Mouse (Mus musculus) T-cell, adult 2 months (primary cell): ENCODE results near the gene Rsph1.
A peak's percentile ranks its signal among the peaks of the same experiment; 100 is the strongest.

Experiments
- DNase-seq: peaks from one replicate; pipeline ENCODE4 v3.0.0; 2022; ENCODE audit warnings: low spot score

Gene Rsph1

DNA sequence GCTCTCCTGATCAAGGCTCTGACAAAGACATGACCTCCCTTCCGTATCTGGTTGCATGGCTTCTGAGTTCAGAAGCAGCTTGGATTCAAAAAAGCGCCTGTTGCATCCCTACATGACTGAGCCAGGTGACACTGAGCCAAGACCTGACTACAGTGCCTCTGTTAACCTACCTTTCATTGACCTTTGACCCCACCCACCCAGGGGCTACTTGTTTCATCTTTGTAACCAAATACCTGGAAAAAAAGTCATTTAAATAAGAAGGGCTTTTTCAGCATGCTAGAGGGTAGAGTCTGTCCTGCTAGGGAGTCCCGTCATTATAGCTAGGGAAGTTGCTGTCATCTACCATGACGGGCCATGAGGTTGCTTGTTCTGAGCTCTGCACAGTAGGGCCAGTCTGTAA lies 26.2 kb upstream of the Rsph1 start:
- DNase-seq, result no peak

DNA sequence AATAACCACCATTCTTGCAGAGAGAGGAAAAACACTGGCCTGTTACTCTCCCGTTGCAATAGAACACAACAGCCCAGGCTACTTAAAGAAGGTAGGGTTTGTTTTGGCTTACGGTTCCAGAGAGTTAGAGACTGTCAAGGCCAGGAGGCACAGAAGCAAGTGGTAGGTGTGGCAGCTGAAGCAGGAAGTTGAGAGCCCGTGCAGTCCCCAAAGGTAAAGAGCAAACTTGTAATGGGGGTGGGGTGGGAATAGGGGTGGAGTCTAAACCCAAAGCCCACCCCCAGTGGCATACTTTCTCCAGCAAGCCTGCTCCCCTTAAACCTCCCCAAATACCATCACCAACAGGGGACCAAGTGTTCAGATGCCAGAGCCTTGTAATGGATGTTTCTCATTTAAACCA lies 23.6 kb upstream of the Rsph1 start:
- no peak for DNase-seq

DNA sequence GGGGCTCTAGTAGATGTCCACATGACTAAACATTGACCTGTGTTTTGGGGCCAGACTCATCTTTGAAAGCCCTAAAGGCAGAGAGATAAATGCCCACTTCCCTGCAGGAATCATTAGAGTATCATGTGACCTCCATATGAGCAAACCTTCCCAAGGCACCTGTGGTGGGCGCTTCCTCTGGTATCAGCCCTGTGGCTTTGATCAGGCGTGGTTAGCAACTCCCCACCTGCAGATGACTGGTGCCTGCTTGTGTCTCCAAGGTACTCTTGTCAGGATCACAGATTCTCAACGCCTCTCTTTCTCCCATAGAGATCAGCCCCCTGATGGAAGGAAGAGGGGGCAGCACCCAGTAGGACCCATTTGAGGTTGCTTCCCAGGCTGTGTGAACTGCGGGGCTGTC lies 22.8 kb upstream of the Rsph1 start:
- DNase-seq, result no peak

DNA sequence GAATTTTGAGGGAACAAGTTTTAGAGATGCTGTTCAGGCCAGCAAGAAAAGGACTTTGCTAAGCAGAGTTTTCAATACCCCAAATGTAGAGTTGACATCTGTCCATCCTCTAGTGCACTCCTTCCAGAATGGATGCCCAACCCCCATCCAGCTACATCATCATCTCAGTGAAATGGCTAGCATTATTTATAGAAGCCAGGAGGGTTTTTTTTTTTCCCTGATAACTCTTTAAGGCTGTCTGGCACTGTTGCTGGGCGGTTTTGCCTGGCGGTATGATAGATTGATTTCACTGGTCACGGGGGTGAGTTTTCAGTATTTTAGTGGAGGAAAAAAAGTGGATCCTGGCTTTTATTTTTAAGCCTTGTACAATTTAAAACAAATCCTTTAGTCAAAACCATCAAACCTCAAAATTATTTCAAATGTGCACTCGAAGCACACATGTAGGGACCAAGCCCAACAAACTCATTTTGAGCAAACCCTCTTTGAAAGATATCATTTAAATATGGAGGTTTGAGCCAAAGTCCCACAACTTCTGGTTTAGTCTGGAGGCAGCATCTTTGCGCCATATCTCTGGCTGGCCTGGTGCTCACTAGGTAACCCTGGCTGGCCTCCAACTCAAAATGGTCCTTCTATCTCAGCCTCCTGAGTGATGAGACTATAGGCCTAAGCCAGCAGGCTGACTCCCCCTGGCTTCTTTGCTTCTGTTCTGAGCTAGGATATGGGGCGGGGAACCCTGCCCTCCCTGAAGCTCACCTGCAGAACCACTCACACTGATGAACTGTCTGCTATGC lies 21.4 kb upstream of the Rsph1 start:
- no peak for DNase-seq

DNA sequence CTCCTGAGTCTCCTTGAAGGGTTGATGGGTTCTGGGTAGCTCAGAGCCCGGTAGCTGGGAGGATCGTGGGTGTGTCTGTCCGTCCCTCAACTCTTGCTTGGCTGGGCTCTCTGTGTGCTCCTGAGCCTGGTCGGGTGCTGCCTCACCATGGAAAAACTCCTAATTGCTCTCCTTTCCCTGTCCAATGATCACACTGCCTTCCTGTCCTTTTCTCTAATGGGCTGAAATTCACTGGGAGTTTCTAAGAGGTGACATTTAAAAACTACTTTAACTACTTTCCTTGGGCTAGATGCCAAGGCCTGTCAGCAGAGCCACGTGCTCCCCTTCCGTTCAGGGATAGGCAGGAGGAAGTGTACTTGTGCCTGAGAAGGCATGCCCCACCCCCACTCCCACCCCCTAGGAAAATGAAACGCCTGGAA lies 20.3 kb upstream of the Rsph1 start:
- no peak for DNase-seq

DNA sequence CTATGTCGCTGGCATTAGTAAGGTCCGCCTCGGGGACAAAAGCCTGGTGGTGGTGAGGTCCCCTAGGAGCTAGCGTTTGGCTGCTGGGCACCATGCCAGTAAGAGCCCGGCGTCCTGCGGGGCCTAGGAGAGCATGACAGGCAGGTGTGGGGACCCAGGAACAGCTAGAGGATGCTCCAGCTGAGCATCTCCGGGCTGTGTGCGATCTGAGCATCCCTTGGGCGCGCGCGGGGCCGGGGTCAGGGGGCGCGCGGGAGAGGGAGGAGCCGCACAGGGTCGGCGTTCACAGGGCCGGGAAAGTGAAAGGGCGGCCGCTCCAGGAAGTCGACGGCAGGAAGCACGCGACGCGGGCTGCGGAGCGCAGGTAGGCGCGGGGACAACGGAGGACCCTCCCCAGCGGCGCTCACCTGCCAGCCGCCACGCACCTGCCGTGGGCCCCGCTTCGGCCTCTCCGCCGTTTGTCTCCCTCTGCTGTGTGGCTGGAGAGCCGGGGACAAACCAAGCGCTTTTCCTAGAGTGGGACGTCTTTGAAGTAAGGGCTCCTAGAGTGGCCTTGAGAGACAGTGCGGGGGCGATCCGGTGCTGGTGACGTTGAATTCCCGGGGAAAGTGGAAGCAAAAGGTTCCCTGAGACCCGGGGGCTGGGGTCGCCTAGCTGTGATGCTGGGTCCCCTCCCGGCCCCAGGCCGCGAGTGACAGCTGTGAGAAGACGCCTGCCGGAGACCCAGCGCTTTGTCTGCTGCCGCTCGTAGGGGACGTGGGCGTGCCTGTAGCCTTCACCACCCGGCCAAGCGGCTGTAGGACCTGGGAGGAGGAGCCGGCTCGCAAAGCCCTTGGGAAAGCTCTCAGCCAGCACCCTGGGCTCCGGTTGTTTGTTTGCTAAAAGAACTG lies 19.0 kb upstream of the Rsph1 start:
- peak; percentile 84 for DNase-seq

DNA sequence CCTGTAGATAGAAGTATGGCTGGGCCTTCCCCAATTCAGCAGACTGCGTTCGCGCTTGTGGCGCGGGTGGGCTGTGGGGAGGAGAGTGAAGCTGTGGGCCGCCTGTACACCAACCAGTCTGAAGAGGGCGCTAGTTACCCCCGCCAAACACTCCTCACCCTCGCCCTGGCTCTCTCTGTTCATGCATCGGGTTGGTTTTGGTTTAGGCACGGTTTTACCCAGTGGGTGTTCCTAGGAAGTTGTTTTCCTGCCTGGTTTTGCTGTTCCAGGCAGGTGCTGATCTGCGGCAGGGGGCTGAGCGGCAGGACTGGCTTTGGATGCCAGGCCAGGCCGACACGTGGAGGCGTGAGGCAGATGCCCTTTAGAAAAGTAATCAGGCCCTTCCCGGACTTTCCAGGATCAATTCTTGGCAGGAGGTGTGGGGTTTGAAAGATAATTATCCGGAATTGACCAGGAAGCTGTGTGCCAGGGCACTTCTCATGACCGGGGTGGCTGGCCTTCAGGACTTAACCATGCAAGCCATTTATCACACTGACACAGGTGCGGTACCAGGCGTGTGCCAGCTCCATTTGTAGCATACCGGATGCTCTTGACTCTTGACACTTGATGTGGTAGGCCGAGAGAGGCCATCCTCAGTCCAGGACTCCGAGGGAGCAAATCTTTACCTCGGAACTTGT lies 18.2 kb upstream of the Rsph1 start:
- DNase-seq, result peak; percentile 82

DNA sequence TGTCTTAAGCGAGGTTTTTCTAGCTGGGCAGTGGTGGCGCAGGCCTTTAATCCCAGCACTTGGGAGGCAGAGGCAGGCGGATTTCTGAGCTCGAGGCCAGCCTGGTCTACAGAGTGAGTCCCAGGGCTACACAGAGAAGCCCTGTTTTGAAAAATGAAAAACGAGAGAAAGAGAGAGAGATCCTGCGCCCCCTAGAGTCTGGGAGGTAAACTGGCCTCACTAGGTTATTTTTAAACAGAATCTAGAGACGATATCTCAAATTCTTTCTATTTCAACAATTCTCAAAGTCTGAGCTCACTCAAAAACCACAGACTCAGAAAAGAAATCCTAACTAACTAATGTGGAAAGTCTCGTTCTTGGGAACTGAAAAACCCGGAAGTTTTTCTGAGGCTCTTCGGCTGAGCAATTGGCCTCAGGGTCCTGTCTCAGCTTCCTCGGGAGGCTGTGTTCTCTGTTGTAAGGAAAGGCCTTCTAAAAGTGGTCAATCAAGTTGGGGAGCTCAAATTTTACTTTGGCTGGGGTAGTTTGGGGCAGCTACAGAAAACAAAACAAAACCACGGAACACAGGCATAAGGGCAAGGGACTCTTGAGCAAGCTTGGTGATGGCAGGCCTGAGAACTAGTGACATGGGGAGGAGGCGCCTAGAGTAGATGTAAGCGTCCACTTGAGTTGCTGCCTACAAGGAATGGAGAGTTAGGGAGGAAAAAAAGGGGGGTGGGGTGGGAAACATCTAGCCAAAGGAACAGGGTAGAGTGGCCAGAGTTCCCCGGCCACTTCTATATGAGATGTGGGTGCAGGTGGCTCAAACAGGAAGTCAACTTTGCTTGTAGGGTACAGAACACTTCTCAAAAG lies 17.4 kb upstream of the Rsph1 start:
- DNase-seq, result peak; percentile 69

DNA sequence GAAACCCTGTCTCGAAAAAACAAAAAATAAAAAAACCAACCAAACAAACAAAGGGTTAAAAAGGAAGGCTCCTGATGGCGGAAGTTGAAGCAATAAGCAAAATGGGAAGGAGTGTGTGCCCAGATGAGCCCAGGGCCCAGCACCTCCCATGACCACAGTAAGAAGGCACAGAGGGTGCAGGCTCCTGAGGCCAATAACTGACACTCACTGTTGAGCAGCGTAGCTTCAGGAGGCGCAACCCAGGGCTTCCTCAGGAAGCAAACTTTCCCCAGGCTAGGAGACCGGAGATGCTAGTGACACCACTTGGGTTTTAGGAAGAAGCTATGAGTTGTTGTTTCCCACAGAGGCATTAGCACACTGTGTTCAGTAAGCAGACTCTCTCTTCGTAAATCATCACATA lies 13.7 kb upstream of the Rsph1 start:
- DNase-seq, result no peak

DNA sequence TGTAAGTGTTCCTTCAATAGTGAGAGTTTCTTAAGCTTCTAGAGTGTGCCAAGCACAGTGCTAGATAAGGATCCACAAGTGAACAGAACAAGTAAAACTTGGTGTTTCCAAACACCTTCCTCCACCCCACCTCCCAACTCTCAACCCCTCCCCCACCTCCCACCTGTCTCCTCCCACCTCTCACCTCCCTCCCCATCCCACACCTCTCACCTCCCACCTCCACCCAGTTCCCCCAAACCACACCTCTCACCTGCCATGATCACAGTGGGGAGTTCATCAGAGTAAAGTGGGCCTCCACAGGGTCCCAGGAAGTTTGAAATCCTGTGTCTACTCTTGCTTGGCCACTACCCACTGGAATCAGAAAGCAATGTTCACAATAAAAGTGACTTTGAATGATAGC lies 13.1 kb upstream of the Rsph1 start:
- no peak for DNase-seq

DNA sequence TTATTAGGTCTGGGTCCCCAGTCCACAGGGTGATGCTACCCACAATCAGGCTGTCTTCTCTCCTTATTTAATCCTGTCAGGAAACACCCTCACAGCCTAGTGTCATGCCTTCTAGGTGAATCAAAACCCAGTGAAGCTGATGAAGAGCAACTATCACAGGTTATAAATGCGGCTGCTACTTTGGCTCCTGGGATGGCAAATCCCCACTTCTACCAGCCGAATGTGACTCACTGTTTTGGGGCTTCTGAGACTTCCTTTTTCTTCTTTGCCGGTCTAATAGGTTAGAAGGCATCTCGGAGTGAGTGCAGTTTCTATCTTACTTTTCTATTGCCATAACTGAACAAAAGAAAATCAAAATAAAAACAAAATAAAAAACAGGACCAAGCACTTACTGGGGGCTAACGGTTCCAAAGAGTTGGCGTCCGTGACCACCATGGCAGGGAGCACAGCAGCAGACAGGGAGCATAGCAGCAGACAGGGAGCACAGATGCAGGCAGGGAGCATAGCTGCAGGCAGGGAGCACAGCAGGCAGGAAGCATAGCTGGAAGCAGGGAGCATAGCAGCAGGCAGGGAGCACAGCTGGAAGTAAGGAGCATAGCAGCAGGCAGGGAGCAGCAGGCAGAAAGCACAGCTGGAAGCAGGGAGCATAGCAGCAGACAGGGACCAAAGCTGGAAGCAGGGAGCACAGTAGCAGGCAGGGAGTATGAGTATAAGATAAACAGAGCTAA lies 12.0 kb upstream of the Rsph1 start:
- no peak for DNase-seq

DNA sequence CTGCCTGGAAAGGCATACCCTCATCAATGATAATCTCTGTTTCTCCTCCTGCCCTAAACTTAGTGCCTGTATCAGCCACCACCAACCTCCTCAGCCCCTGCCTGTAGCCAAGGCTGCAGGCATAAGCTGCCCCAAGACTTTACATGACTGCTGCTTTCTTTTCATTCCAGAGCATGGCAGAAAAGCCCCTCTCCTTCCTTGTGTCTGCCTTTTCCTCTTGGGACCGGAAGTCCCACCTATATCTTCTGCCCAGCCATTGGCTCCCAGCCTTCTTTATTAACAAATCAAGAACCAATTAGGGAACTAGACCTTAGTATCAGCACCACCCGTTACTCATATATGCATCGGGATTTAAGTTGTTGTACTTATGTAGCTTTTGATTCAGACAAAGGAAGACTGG lies 10.0 kb upstream of the Rsph1 start:
- DNase-seq, result no peak

DNA sequence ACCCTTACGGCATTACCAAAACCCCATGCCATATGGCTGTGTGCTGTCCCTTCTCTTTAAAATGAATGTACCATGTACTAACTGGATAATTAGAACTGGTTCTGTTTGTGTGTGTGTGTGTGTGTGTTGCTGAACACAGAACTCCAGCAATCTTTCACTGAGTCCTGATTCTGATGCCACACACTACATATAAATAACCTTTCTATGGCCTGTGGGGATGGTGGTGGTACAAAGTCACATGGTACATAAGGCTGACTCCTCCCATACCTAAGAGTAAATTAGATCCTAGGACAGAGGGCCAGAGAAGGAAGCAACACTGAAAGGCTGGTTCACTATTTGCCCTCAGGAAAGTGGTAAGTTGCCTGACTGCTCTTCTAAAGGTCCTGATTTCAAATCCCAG lies 9.3 kb upstream of the Rsph1 start, which contains the start of gene Slc37a1:
TSS of gene Slc37a1 (plus strand) at position 301 of the 400 bp plus-strand sequence.
- DNase-seq, result no peak

DNA sequence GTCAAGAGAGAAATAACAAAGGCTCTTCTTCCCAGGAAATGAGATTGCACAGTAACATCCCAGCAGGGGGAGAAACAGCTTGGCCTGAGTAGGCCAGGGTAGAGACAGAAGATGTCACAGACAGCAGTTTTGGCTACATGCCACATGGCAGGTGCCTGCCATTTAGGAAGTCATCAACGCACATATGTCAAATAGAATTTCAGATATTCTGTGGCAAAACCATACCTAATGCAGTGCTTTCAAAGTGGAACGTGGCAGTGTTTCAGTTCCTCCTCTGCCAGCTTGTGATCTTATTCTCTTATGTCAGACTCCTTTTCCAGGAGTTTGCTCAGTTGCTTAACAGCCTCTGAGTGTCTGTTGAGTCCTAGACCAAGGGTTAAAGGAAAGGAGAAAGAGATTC lies 8.7 kb upstream of the Rsph1 start:
- DNase-seq, result no peak

DNA sequence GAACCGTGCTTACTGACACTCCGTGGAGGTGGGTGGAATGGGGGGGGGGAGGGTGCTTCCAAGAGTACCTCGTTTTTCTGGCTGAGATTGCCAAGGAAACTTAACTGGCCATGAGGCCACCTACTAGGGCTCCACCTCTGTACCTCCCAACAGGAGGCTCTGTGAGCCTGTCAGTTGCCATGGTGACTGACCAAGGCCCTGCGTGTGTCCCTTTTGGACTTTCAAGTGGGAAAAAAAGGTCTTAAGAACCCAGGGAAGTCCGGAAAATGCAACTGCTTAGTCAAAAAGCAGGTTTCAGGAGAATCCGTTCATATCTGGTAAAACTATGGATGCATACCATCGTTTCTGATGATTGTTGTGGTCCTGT lies 5.5 kb upstream of the Rsph1 start:
- no peak for DNase-seq

DNA sequence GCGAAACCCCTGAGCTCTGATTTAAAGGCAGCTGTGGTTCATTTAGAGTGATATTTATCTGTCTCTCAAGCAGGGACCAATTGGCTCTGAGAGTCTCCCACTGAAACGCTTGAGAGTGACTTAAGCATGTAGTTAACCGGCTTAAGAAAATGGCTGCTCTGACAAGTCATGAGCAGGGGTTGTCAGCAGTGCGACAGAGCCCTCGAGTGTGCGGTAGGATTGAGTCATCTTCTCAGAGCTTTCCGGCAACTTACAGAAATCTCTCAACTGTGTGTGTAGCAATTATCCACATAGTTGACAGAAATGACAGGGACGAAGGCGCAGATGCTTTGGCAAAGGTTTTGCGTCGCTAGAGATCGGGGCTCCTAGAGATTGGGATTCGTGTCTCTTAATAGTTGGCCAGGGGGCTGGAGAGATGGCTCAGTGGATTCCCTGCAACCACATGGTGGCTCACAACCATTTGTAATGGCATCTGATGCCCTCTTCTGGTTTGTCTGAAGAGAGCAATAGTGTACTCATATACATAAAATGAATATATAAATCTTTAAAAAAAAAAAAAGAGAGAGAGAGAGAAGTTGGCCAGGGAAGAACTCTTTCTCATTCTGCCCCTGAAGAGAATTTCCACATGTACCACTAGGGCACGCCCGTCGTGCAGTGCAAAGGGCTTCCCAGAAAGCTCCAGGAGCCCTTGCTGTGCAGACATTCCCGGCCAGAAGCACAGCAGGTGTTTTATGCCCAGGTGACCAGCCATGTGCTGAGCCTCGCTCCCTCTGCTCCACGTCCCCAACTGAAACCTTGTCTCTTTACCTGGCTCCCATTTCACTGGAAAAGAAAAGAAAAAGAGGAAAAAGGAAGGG lies 4.9 kb upstream of the Rsph1 start:
- no peak for DNase-seq

DNA sequence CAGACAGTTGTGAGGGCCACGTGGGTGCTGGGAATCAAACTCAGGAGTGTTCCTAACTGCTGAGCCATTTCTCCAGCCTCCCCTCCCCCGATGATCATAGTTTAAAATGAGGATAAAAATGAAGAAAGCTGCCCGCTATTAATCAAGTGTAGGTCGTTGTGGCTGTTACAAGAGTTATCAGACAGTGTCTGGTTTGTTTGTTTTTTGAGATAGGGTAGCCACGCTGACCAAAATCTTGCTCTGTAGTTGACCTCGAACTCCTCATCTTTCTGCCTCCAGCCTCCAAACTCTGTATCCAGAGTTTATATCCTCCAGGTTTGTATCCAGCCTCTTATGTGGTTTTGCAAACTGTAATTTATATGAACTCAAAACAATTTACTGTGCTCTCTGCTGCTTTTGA lies 3.1 kb upstream of the Rsph1 start:
- DNase-seq, result no peak

DNA sequence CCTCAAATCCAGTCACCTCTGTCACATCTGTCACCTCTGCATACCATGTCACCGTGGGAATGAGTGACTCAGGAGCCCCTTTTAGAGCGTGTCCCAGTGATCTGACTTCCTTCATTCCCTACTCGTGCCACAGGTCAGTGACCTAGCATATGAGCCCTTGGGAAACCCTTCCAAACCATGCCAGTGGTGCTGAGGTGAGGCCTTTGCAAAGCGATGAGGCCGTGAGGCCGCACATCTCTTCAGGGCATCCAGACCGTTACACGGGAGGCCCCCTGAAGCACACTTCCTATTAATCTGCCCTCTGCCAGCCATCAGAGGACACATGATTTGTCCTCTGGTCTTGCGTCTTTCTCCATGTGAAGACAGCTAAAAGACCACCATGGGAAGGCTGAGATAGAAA lies 2.4 kb upstream of the Rsph1 start:
- no peak for DNase-seq

DNA sequence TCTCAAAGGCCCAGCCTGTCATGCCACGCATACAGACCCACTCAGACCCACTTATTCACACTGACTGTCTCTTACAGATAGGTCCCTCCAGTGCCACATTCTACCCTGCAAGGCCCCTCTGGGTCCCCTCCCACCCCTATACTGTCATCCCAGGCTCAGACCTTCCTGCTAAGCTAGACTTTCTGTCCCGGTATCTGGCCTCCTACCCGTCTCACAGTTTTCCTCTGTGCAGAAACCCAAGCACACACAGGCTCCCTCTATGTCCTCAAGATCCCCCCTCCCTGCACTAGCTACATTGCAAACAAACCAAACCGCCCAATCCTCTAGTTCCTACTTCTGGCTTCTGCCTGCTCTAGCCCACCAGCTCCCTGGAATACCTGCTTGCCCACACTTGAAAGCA lies 748 bp upstream of the Rsph1 start:
- no peak for DNase-seq

DNA sequence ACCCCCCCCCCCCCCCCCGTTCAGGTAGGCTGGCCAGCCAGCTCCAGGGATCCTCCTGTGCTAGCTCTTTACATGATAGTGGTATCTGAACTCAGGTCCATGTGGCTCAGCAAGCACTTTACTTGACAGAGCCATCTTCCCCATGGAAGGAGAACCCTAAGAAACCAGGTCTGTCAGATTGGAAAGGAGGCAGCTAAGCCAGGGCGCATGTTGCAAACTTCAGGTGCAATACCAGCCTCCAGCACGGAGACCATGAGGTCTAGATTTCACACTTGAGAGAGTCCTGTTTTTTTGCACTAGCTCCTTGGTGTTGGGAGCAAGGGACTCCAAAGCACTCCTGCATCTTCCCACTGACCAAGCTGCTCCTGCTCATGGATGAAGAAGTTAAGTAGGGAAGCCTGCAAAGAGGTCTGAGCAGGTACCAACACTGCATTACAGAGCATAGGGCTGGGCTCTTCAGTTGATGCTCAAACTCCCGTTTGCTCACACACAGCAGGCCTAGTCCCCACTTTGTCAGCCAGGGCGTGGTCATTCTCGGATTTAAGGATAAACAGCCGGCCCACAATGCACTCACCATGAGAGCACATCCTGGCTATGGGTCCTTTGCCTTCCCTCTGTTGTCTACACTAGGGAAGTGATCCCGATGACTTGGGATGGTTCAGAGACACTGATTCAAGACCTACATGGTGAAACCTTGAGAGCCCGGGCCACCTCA lies 819 bp downstream of the Rsph1 start:
- DNase-seq, result no peak
